In genomic region chr5:136406357-136406756, GRCm38 (mm10) we compare ENCODE assay signal across 19 mouse cellular contexts.
"Had no signal": no experiment of that assay in that cellular context is flagged by ENCODE, and none has a peak within 500 bp of the region (broad histone marks: within the 10 kb centered on the region; RNA-seq: fewer than 3 reads in every experiment).

No protein-coding gene starts in this region.

- ATAC-seq: intestine, embryonic 16.5 days had no signal

- H3K27ac ChIP-seq: kidney, embryonic 15.5 days; limb, embryonic 10.5 days; limb, embryonic 13.5 days; liver, embryonic 13.5 days; neural tube, embryonic 12.5 days; neural tube, embryonic 15.5 days had no signal

- H3K9ac ChIP-seq: kidney, embryonic 15.5 days; limb, embryonic 13.5 days; liver, embryonic 13.5 days; lung, embryonic 14.5 days; neural tube, embryonic 12.5 days; neural tube, embryonic 15.5 days had no signal

- H3K4me3 ChIP-seq: kidney, embryonic 15.5 days; limb, embryonic 10.5 days; limb, embryonic 13.5 days; liver, embryonic 13.5 days; neural tube, embryonic 12.5 days; neural tube, embryonic 15.5 days had no signal

- H3K4me2 ChIP-seq: kidney, embryonic 15.5 days; limb, embryonic 13.5 days; liver, embryonic 13.5 days; lung, embryonic 14.5 days; midbrain, embryonic 11.5 days; neural tube, embryonic 12.5 days; neural tube, embryonic 15.5 days had no signal

- H3K27me3 ChIP-seq: kidney, embryonic 15.5 days; liver, embryonic 13.5 days; neural tube, embryonic 12.5 days; neural tube, embryonic 15.5 days had no signal

- H3K9me3 ChIP-seq: neural tube, embryonic 12.5 days; neural tube, embryonic 15.5 days had no signal

- DNase-seq: kidney, adult 2 months; kidney, postnatal 25 days; liver; liver, embryonic 13.5 days; lung, embryonic 14.5 days; lung, postnatal 10 days; lung, postnatal 4 days; midbrain, embryonic 14.5 days; right cerebral cortex, adult 18-20 months; right cerebral cortex, postnatal 14 days; right cerebral cortex, postnatal 4 days; thymus, postnatal 25 days had no signal
